Mouse (Mus musculus) embryonic fibroblast, embryonic 13.5 days (primary cell): ENCODE measurements around the gene Npas3.

Experiments
- CTCF ChIP-seq: IDR thresholded peaks from 2 replicates; pipeline ENCODE4 v1.5.1; 2011; ENCODE audit warnings: mild to moderate bottlenecking, control low read depth, low read length, moderate library complexity, borderline replicate concordance; ENCODE audit not compliant: insufficient read depth
- POLR2A ChIP-seq: IDR thresholded peaks from 2 replicates; pipeline ENCODE4 v1.6.1; 2011; ENCODE audit warnings: low read depth, mild to moderate bottlenecking, control low read depth, low read length, moderate library complexity

DNA sequence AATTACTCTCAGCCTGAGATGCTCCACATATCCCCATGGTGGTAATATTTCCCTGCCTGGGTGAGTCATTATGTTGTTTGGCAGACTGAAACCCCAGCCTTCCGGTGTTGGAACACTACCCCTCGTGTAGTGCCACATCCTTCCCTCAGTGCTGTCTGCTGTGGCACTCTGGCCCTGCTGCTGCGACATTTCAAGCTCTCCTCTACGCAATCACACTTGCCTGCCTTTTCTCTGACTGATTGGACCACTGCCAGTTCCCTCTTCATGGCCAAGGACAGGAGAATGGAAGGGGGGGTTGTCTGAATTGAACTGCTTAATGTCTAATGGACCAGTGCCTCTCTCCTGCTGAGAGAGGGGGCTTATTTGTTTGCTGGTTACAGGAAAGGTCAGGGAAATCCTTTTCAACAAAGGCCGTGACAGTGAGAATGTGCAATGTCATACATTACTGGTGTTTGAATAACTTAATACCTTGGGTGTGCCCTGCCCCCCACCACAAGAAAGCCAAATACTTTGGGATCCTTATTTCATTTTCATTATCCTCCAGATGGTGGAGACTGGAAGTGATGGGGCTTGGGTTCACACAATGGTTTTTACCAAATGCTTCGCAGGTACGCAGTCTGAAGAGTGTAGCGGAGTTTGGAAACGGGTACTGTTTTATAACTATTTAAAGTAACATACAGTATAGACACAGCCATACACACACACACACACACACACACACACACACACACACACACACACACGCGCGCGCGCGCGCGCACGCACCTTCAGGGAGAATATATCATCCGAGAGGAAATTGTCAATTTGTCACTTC lies 339.4 kb downstream of the Npas3 start:
- TF ChIP-seq POLR2A (no peak), CTCF (no peak)
